7 mouse cellular contexts compared by ENCODE assay signal in the genomic region with DNA sequence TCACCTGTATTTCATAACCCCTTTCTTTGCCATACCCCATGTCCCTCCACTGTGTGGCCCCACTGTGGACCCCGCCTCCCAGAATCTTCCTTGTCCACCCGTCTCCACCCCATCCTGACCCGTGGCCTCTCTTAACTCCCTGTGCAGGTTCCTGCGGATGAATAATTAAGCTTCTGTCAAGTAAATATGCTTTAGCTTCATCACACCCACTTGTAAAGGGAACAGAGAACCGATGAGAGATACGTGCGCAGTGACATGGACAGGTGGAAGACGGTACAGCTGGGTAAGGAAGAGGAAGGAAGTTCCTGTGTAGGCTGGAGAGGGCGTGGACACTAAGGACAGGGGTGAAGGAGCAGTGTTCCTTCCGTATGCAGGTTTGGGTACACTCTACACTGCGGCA. TPM values are rescaled to one million over a fixed set of nuclear protein-coding genes. Genes with fewer than 3 reads are reported as not detected.
DNase-seq lines count a peak whose midpoint lies in the region; ATAC-seq and TF ChIP-seq lines count a peak whose summit lies in the region.

No protein-coding gene starts in this region.

- no peak overlapping the region for H3K9ac ChIP-seq in MEL (ENCODE audit: control insufficient read depth, low read depth, low read length, poor library complexity, severe bottlenecking)
- H3K9ac ChIP-seq in forebrain, embryonic 11.5 days (ENCODE audit: low read length), result peak overlapping the region; percentile 59
- H3K9ac ChIP-seq in intestine, postnatal 0 days (ENCODE audit: low read depth, low read length), result peak overlapping the region; percentile 69
- peak overlapping the region; percentile 91 for H3K9ac ChIP-seq in lung, embryonic 16.5 days (ENCODE audit: low read length)

- no peak for TF ChIP-seq RAD21 in MEL (IDR thresholded peaks at IDR 0.05; ENCODE audit: low read depth, low read length)

- H3K27me3 ChIP-seq in MEL (ENCODE audit: control insufficient read depth in 1 of 2, insufficient read depth in 2 of 2, low read length in 2 of 2), result no peaks in the 10 kb centered on the region
- H3K27me3 ChIP-seq in forebrain, embryonic 11.5 days (ENCODE audit: control insufficient read depth, insufficient read depth, low read length), result 0 out of 2 replicates have a peak, but pooled peaks cover 2% of the 10 kb centered on the region
- H3K27me3 ChIP-seq in intestine, postnatal 0 days (replicated peaks; ENCODE audit: control insufficient read depth, insufficient read depth, low read length), result no peaks in the 10 kb centered on the region
- no peaks in the 10 kb centered on the region for H3K27me3 ChIP-seq in lung, embryonic 16.5 days (ENCODE audit: control insufficient read depth, insufficient read depth, low read depth, low read length)
- H3K27me3 ChIP-seq in cerebellum, adult 2 months (ENCODE audit: control insufficient read depth, insufficient read depth, low read length), result no peaks in the 10 kb centered on the region

- TF ChIP-seq EP300 in MEL (IDR thresholded peaks at IDR 0.05; ENCODE audit: low read depth in 1 of 2, low read length in 2 of 2), result no peak

- peaks cover 0 to 21% of the 10 kb centered on the region in 2 experiments; a peak in 2 of 4 replicates for H3K36me3 ChIP-seq in MEL (ENCODE audit: control insufficient read depth in 1 of 2, insufficient read depth in 2 of 2, low read length in 2 of 2)
- H3K36me3 ChIP-seq in forebrain, embryonic 11.5 days (ENCODE audit: control insufficient read depth, insufficient read depth, low read length), result no peaks in the 10 kb centered on the region
- H3K36me3 ChIP-seq in intestine, postnatal 0 days (ENCODE audit: control insufficient read depth, insufficient read depth), result no peaks in the 10 kb centered on the region
- H3K36me3 ChIP-seq in lung, embryonic 16.5 days (ENCODE audit: control insufficient read depth, insufficient read depth, low read length), result no peaks in the 10 kb centered on the region

- TF ChIP-seq POLR2A in MEL (IDR thresholded peaks at IDR 0.05; ENCODE audit: control insufficient read depth in 1 of 2, insufficient read depth in 1 of 2, low read depth in 1 of 2, low read length in 2 of 2, poor library complexity in 1 of 2), result no peak
- no peak for TF ChIP-seq POLR2A in cerebellum, adult 2 months (IDR thresholded peaks at IDR 0.05; ENCODE audit: borderline replicate concordance, insufficient read depth, low read length)

- DNase-seq in MEL (ENCODE audit: low read depth, low spot score), result peak; percentile 66
- no peak for DNase-seq in forebrain, embryonic 11.5 days (ENCODE audit: low spot score)
- peak; percentile 71 for DNase-seq in yolk sac, embryonic 10.5 days (ENCODE audit: low spot score)
- DNase-seq in right cerebral cortex, postnatal 25 days, result no peak
- no peak for DNase-seq in cerebellum, adult 2 months

- no peaks in the 10 kb centered on the region for H3K9me3 ChIP-seq in MEL (replicated peaks; ENCODE audit: insufficient read depth, low read length)
- H3K9me3 ChIP-seq in forebrain, embryonic 11.5 days (ENCODE audit: control insufficient read depth, low read length), result no peaks in the 10 kb centered on the region
- no peaks in the 10 kb centered on the region for H3K9me3 ChIP-seq in intestine, postnatal 0 days (ENCODE audit: control insufficient read depth)
- no peaks in the 10 kb centered on the region for H3K9me3 ChIP-seq in lung, embryonic 16.5 days (ENCODE audit: control insufficient read depth, low read length)

- H3K79me2 ChIP-seq in MEL (ENCODE audit: control insufficient read depth, insufficient read depth, low read length, poor library complexity), result peaks cover 7% of the 10 kb centered on the region; the same call in 1 of the 2 replicates

- peak; percentile 17 for ATAC-seq in forebrain, embryonic 11.5 days (replicated peaks; ENCODE audit: low FRiP score)
- peak; percentile 49 for ATAC-seq in intestine, postnatal 0 days
- ATAC-seq in lung, embryonic 16.5 days (ENCODE audit: low read depth), result peak; percentile 2; the same call in 1 of the 2 replicates

- H3K27ac ChIP-seq in MEL (ENCODE audit: control insufficient read depth, low read depth, low read length), result no peak overlapping the region
- no peak overlapping the region for H3K27ac ChIP-seq in forebrain, embryonic 11.5 days (ENCODE audit: low read depth, low read length)
- H3K27ac ChIP-seq in intestine, postnatal 0 days (ENCODE audit: low read depth, low read length), result peak overlapping the region; percentile 99
- peak overlapping the region; percentile 100 for H3K27ac ChIP-seq in lung, embryonic 16.5 days (ENCODE audit: low read length)
- H3K27ac ChIP-seq in cerebellum, adult 2 months (ENCODE audit: insufficient read depth, low read length), result no peak overlapping the region

- 18% methylated on average over 11 of the region's 11 CpGs for WGBS in forebrain, embryonic 11.5 days
- WGBS in intestine, postnatal 0 days, result 4% methylated on average over 11 of the region's 11 CpGs
- 7% methylated on average over 11 of the region's 11 CpGs for WGBS in lung, embryonic 16.5 days
- 44% methylated on average over 11 of the region's 11 CpGs for WGBS in cerebellum, adult 2 months

- no peak for TF ChIP-seq CTCF in MEL (IDR thresholded peaks at IDR 0.05 in 2 of 3, conservative IDR thresholded peaks at IDR 0.05 in 1 of 3; ENCODE audit: control insufficient read depth in 1 of 3, insufficient read depth in 1 of 3, low read depth in 2 of 3, low read length in 3 of 3, poor library complexity in 1 of 3, severe bottlenecking in 1 of 3)
- TF ChIP-seq CTCF in intestine, postnatal 0 days (IDR thresholded peaks at IDR 0.05; ENCODE audit: low read depth), result peak; percentile 32
- TF ChIP-seq CTCF in cerebellum, adult 2 months (IDR thresholded peaks at IDR 0.05; ENCODE audit: borderline replicate concordance, insufficient read depth, low read depth, low read length), result no peak

- H3K4me2 ChIP-seq in forebrain, embryonic 11.5 days (ENCODE audit: low read depth, low read length, severe bottlenecking), result peak overlapping the region; percentile 68
- H3K4me2 ChIP-seq in intestine, postnatal 0 days (replicated peaks; ENCODE audit: low read depth), result peak overlapping the region; percentile 85
- H3K4me2 ChIP-seq in lung, embryonic 16.5 days (ENCODE audit: low read depth, low read length), result peak overlapping the region; percentile 68

- H3K4me3 ChIP-seq in MEL (ENCODE audit: control insufficient read depth in 1 of 2, insufficient read depth in 1 of 2, low read depth in 2 of 2, low read length in 2 of 2), result no peak overlapping the region
- H3K4me3 ChIP-seq in forebrain, embryonic 11.5 days (ENCODE audit: low read depth, low read length), result peak overlapping the region; percentile 34
- H3K4me3 ChIP-seq in intestine, postnatal 0 days (ENCODE audit: low read depth, low read length), result peak overlapping the region; percentile 67
- peak overlapping the region; percentile 73 for H3K4me3 ChIP-seq in lung, embryonic 16.5 days (ENCODE audit: low read length)
- H3K4me3 ChIP-seq in cerebellum, adult 2 months (replicated peaks; ENCODE audit: insufficient read depth, low read depth, low read length), result no peak overlapping the region

- H3K4me1 ChIP-seq in MEL (ENCODE audit: control insufficient read depth in 1 of 2, insufficient read depth in 2 of 2, low read length in 2 of 2), result peaks cover 6 to 46% of the 10 kb centered on the region in 2 experiments
- peaks cover 19% of the 10 kb centered on the region; the same call in 1 of the 2 replicates for H3K4me1 ChIP-seq in forebrain, embryonic 11.5 days (replicated peaks; ENCODE audit: control insufficient read depth, insufficient read depth, low read length)
- 0 out of 2 replicates have a peak, but pooled peaks cover 15% of the 10 kb centered on the region for H3K4me1 ChIP-seq in intestine, postnatal 0 days (replicated peaks; ENCODE audit: control insufficient read depth, insufficient read depth, low read length)
- H3K4me1 ChIP-seq in lung, embryonic 16.5 days (replicated peaks; ENCODE audit: control insufficient read depth, insufficient read depth, low read length), result peaks cover 32% of the 10 kb centered on the region
- H3K4me1 ChIP-seq in cerebellum, adult 2 months (ENCODE audit: control insufficient read depth, insufficient read depth, low read length), result peaks cover 14% of the 10 kb centered on the region

TF ChIP-seq in MEL, 35 proteins besides CTCF, POLR2A, EP300 and RAD21:
- TF ChIP-seq SMC3 (IDR thresholded peaks at IDR 0.05; ENCODE audit: low read depth, low read length), result no peak
- TF ChIP-seq HCFC1 (IDR thresholded peaks at IDR 0.05; ENCODE audit: low read depth, low read length), result 0 out of 2 replicates have a peak, but pooled peaks have one; percentile 36
- TF ChIP-seq ETS1 (IDR thresholded peaks at IDR 0.05; ENCODE audit: low read depth, low read length), result peak; percentile 71
TF ChIP-seq in MEL: peak in this region for 2.

RNA-seq across cellular contexts. Expression of a gene that starts 0.6 kb away (rescaled TPM):
- 8.0 and 9.6 TPM in 2 replicates for total RNA-seq in MEL (2012; rRNA removed)
- polyA plus RNA-seq in MEL (2012; ENCODE audit: insufficient read depth in 1 of 2, insufficient read length in 2 of 2, low read depth in 1 of 2, low replicate concordance in 2 of 2, missing spikeins in 1 of 2), result 10 to 100 TPM in 1 of 2 experiments, not detected in 1; 37.9 TPM
- polyA plus RNA-seq in forebrain, embryonic 11.5 days (2014; fragmentation: Nextera tagmentation; extraction: Ambion mirVana), result 8.6 and 10.4 TPM in 2 replicates
- polyA plus RNA-seq in intestine, postnatal 0 days (2015; fragmentation: Nextera tagmentation; extraction: Ambion mirVana), result 15.9 and 18.4 TPM in 2 replicates
- 56.0 and 57.0 TPM in 2 replicates for polyA plus RNA-seq in lung, embryonic 16.5 days (2015; fragmentation: Nextera tagmentation; extraction: Ambion mirVana)
- 2.1 and 4.2 TPM in 2 replicates for polyA plus RNA-seq in cerebellum, adult 2 months (2012; rRNA removed)

RNA-seq across cellular contexts. Expression of a gene that starts 11.0 kb away (rescaled TPM):
- total RNA-seq in MEL (2012; rRNA removed), result 0.23 and 0.36 TPM in 2 replicates
- polyA plus RNA-seq in MEL (2012; ENCODE audit: insufficient read depth in 1 of 2, insufficient read length in 2 of 2, low read depth in 1 of 2, low replicate concordance in 2 of 2, missing spikeins in 1 of 2), result under 1 TPM in 1 of 2 experiments, not detected in 1; 0.67 TPM
- 0.39 TPM in 1 of 2 replicates, not detected in the other for polyA plus RNA-seq in forebrain, embryonic 11.5 days (2014; fragmentation: Nextera tagmentation; extraction: Ambion mirVana)
- 0.33 and 0.46 TPM in 2 replicates for polyA plus RNA-seq in intestine, postnatal 0 days (2015; fragmentation: Nextera tagmentation; extraction: Ambion mirVana)
- polyA plus RNA-seq in lung, embryonic 16.5 days (2015; fragmentation: Nextera tagmentation; extraction: Ambion mirVana), result 0.28 and 0.50 TPM in 2 replicates
- 20.8 and 22.0 TPM in 2 replicates for polyA plus RNA-seq in cerebellum, adult 2 months (2012; rRNA removed)

RNA-seq across cellular contexts. Expression of a gene that starts 35.1 kb away (rescaled TPM):
- total RNA-seq in MEL (2012; rRNA removed), result 94.2 and 101 TPM in 2 replicates
- 100 to 1,000 TPM; 178 to 249 TPM for polyA plus RNA-seq in MEL (2012; ENCODE audit: insufficient read depth in 1 of 2, insufficient read length in 2 of 2, low read depth in 1 of 2, low replicate concordance in 2 of 2, missing spikeins in 1 of 2)
- 123 and 132 TPM in 2 replicates for polyA plus RNA-seq in forebrain, embryonic 11.5 days (2014; fragmentation: Nextera tagmentation; extraction: Ambion mirVana)
- polyA plus RNA-seq in intestine, postnatal 0 days (2015; fragmentation: Nextera tagmentation; extraction: Ambion mirVana), result 44.4 and 45.0 TPM in 2 replicates
- polyA plus RNA-seq in lung, embryonic 16.5 days (2015; fragmentation: Nextera tagmentation; extraction: Ambion mirVana), result 104 and 105 TPM in 2 replicates
- polyA plus RNA-seq in cerebellum, adult 2 months (2012; rRNA removed), result 306 and 336 TPM in 2 replicates

Comparison
In these comparisons a context has a peak if more than half of its experiments do, and no peak if none do; other contexts are left out.
1. DNase-seq: peak in MEL (single experiment) and yolk sac, embryonic 10.5 days (single experiment); none in forebrain, embryonic 11.5 days (single experiment), right cerebral cortex, postnatal 25 days (single experiment) and cerebellum, adult 2 months (0 of 2).
2. H3K27ac ChIP-seq: peak in intestine, postnatal 0 days (single experiment) and lung, embryonic 16.5 days (single experiment); none in MEL (single experiment), forebrain, embryonic 11.5 days (single experiment) and cerebellum, adult 2 months (single experiment).
3. H3K4me3 ChIP-seq: peak in forebrain, embryonic 11.5 days (single experiment), intestine, postnatal 0 days (single experiment) and lung, embryonic 16.5 days (single experiment); none in MEL (0 of 2) and cerebellum, adult 2 months (single experiment).
4. RNA of a gene that starts 11.0 kb away (polyA plus RNA-seq): 20.8 to 22.0 TPM in cerebellum, adult 2 months; 0.67 TPM in MEL, 0.39 TPM in forebrain, embryonic 11.5 days, 0.33 to 0.46 TPM in intestine, postnatal 0 days and 0.28 to 0.50 TPM in lung, embryonic 16.5 days; every median in the first group is over 10 times any median in the second.
5. Peak in every context shown above with its lines, with median percentiles within 50 percentile points of each other: ATAC-seq and H3K4me2 ChIP-seq.